9 mouse cellular contexts compared by ENCODE assay signal in the genomic region with DNA sequence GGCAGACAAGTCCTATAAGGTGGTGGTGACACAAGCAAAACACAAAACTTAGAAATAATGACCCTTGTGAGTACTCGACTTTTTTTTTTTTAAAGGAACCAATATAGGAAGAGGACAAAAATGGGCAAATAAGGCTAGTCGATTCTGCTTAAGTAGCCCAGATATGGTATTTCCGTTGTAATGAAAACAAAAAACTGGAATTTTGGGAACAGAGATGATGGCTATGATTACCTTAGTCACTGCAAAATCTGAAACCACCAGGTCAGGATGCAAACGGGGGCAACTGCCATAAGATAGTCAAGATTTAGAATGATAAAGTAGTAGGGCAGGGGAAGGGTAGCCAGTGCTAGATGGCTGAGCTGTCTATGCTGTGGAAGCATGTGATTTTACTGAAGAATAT. TPM values are rescaled to one million over a fixed set of nuclear protein-coding genes. Genes with fewer than 3 reads are reported as not detected.
DNase-seq lines count a peak whose midpoint lies in the region; ATAC-seq and TF ChIP-seq lines count a peak whose summit lies in the region.
"Had no signal": no experiment of that assay in that cellular context is flagged by ENCODE, and none has a peak within 500 bp of the region (broad histone marks: within the 10 kb centered on the region; RNA-seq: fewer than 3 reads in every experiment).

No protein-coding gene starts in this region.

- no peak for ATAC-seq in heart, embryonic 16.5 days (replicated peaks; ENCODE audit: extremely low read depth, insufficient read depth, low FRiP score)
- no peak for ATAC-seq in hindbrain, embryonic 14.5 days (ENCODE audit: low FRiP score)
- ATAC-seq in midbrain, embryonic 12.5 days (ENCODE audit: low FRiP score, low read depth), result no peak

- H3K27me3 ChIP-seq in heart, embryonic 16.5 days (ENCODE audit: control insufficient read depth, insufficient read depth, low read length), result no peaks in the 10 kb centered on the region
- no peaks in the 10 kb centered on the region for H3K27me3 ChIP-seq in hindbrain, embryonic 14.5 days (ENCODE audit: control insufficient read depth, insufficient read depth, low read length)
- no peaks in the 10 kb centered on the region for H3K27me3 ChIP-seq in midbrain, embryonic 12.5 days
- no peaks in the 10 kb centered on the region for H3K27me3 ChIP-seq in cerebellum, adult 2 months (ENCODE audit: control insufficient read depth, insufficient read depth, low read length)

- H3K4me3 ChIP-seq in heart, embryonic 16.5 days (ENCODE audit: low read length), result no peak overlapping the region; the same call in 1 of the 2 replicates
- H3K4me3 ChIP-seq in hindbrain, embryonic 14.5 days (replicated peaks; ENCODE audit: low read length), result peak overlapping the region; percentile 54; the same call in 1 of the 2 replicates
- H3K4me3 ChIP-seq in midbrain, embryonic 12.5 days, result peak overlapping the region; percentile 66
- H3K4me3 ChIP-seq in cerebellum, adult 2 months (replicated peaks; ENCODE audit: insufficient read depth, low read depth, low read length), result no peak overlapping the region

- H3K9ac ChIP-seq in heart, embryonic 16.5 days (ENCODE audit: low read length), result no peak overlapping the region
- no peak overlapping the region; the same call in 1 of the 2 replicates for H3K9ac ChIP-seq in hindbrain, embryonic 14.5 days
- H3K9ac ChIP-seq in midbrain, embryonic 12.5 days (replicated peaks), result no peak overlapping the region

- peaks cover 15% of the 10 kb centered on the region for H3K36me3 ChIP-seq in heart, embryonic 16.5 days (ENCODE audit: control insufficient read depth, insufficient read depth)
- peaks cover 41% of the 10 kb centered on the region for H3K36me3 ChIP-seq in hindbrain, embryonic 14.5 days (replicated peaks; ENCODE audit: control insufficient read depth, insufficient read depth)
- peaks cover 22% of the 10 kb centered on the region for H3K36me3 ChIP-seq in midbrain, embryonic 12.5 days

- TF ChIP-seq POLR2A in cerebellum, adult 2 months (IDR thresholded peaks at IDR 0.05; ENCODE audit: borderline replicate concordance, insufficient read depth, low read length), result no peak

- peak overlapping the region; percentile 77 for H3K4me2 ChIP-seq in heart, embryonic 16.5 days (ENCODE audit: low read depth, low read length)
- peak overlapping the region; percentile 89 for H3K4me2 ChIP-seq in hindbrain, embryonic 14.5 days (replicated peaks)
- peak overlapping the region; percentile 75 for H3K4me2 ChIP-seq in midbrain, embryonic 12.5 days (replicated peaks)

- 33% methylated on average over 4 of the region's 4 CpGs for WGBS in heart, embryonic 16.5 days
- WGBS in hindbrain, embryonic 14.5 days, result 41% methylated on average over 4 of the region's 4 CpGs
- 36% methylated on average over 4 of the region's 4 CpGs for WGBS in midbrain, embryonic 12.5 days
- 39% methylated on average over 4 of the region's 4 CpGs for WGBS in cerebellum, adult 2 months

- TF ChIP-seq CTCF in cerebellum, adult 2 months (IDR thresholded peaks at IDR 0.05; ENCODE audit: borderline replicate concordance, insufficient read depth, low read depth, low read length), result no peak

- no peak for DNase-seq in heart, adult 9 months (ENCODE audit: low spot score in 2 of 2)
- peak; percentile 18 for DNase-seq in NIH3T3 (ENCODE audit: low read depth)
- DNase-seq in hindbrain, embryonic 14.5 days (ENCODE audit: low spot score), result no peak
- DNase-seq in cerebellum, adult 2 months, result no peak
- DNase-seq in thymus, postnatal 10 days (ENCODE audit: low spot score in 2 of 2), result no peak
- no peak for DNase-seq in left cerebral cortex, postnatal 25 days (ENCODE audit: low spot score in 2 of 2)
- DNase-seq: gastrocnemius, postnatal 25 days had no signal

- peaks cover 7% of the 10 kb centered on the region; the same call in 1 of the 2 replicates for H3K4me1 ChIP-seq in heart, embryonic 16.5 days (ENCODE audit: control insufficient read depth, insufficient read depth, low read length)
- peaks cover 7% of the 10 kb centered on the region for H3K4me1 ChIP-seq in hindbrain, embryonic 14.5 days (replicated peaks; ENCODE audit: control insufficient read depth, insufficient read depth, low read length)
- H3K4me1 ChIP-seq in midbrain, embryonic 12.5 days, result peaks cover 10% of the 10 kb centered on the region
- H3K4me1 ChIP-seq in cerebellum, adult 2 months (ENCODE audit: control insufficient read depth, insufficient read depth, low read length), result no peaks in the 10 kb centered on the region

- no peak overlapping the region for H3K27ac ChIP-seq in heart, embryonic 16.5 days (ENCODE audit: low read length)
- no peak overlapping the region for H3K27ac ChIP-seq in hindbrain, embryonic 14.5 days
- no peak overlapping the region; the same call in 1 of the 2 replicates for H3K27ac ChIP-seq in midbrain, embryonic 12.5 days (replicated peaks)
- no peak overlapping the region for H3K27ac ChIP-seq in cerebellum, adult 2 months (ENCODE audit: insufficient read depth, low read length)

- H3K9me3 ChIP-seq in heart, embryonic 16.5 days (replicated peaks; ENCODE audit: control insufficient read depth, low read length), result no peaks in the 10 kb centered on the region
- no peaks in the 10 kb centered on the region for H3K9me3 ChIP-seq in hindbrain, embryonic 14.5 days (ENCODE audit: control insufficient read depth, low read length)
- no peaks in the 10 kb centered on the region for H3K9me3 ChIP-seq in midbrain, embryonic 12.5 days

- intact Hi-C loops in left cerebral cortex, postnatal 25 days (cut with DNase I), result loop anchor here (1.0 kb wide), 1 partner anchor 35 kb away; a partner anchor contains a TSS

RNA-seq across cellular contexts. Expression of a gene that starts 0.9 kb away (rescaled TPM):
- polyA plus RNA-seq in heart, embryonic 16.5 days (2015; fragmentation: Nextera tagmentation; extraction: Ambion mirVana), result 16.2 and 16.5 TPM in 2 replicates
- 17.6 and 18.3 TPM in 2 replicates for polyA plus RNA-seq in hindbrain, embryonic 14.5 days (2014; fragmentation: Nextera tagmentation; extraction: Ambion mirVana)
- 27.2 and 30.2 TPM in 2 replicates for polyA plus RNA-seq in midbrain, embryonic 12.5 days (2016; fragmentation: Nextera tagmentation; extraction: Ambion mirVana)
- polyA plus RNA-seq in cerebellum, adult 2 months (2012; rRNA removed), result 41.4 and 46.1 TPM in 2 replicates
- total RNA-seq in left cerebral cortex, postnatal 25 days (2021), result 10 to 100 TPM; 34.4 to 35.5 TPM

RNA-seq across cellular contexts. Expression of a gene that starts 35.5 kb away (rescaled TPM):
- 202 and 209 TPM in 2 replicates for polyA plus RNA-seq in heart, embryonic 16.5 days (2015; fragmentation: Nextera tagmentation; extraction: Ambion mirVana)
- polyA plus RNA-seq in hindbrain, embryonic 14.5 days (2014; fragmentation: Nextera tagmentation; extraction: Ambion mirVana), result 399 and 416 TPM in 2 replicates
- 559 and 587 TPM in 2 replicates for polyA plus RNA-seq in midbrain, embryonic 12.5 days (2016; fragmentation: Nextera tagmentation; extraction: Ambion mirVana)
- 144 and 151 TPM in 2 replicates for polyA plus RNA-seq in cerebellum, adult 2 months (2012; rRNA removed)
- total RNA-seq in left cerebral cortex, postnatal 25 days (2021), result 100 to 1,000 TPM; 329 to 340 TPM

Comparison
In these comparisons a context has a peak if more than half of its experiments do, and no peak if none do; other contexts are left out.
1. H3K4me3 ChIP-seq: peak in hindbrain, embryonic 14.5 days (single experiment) and midbrain, embryonic 12.5 days (single experiment); none in heart, embryonic 16.5 days (single experiment) and cerebellum, adult 2 months (single experiment).
2. Peak in every context shown above with its lines, with median percentiles within 50 percentile points of each other: H3K4me2 ChIP-seq.